In the genomic region with DNA sequence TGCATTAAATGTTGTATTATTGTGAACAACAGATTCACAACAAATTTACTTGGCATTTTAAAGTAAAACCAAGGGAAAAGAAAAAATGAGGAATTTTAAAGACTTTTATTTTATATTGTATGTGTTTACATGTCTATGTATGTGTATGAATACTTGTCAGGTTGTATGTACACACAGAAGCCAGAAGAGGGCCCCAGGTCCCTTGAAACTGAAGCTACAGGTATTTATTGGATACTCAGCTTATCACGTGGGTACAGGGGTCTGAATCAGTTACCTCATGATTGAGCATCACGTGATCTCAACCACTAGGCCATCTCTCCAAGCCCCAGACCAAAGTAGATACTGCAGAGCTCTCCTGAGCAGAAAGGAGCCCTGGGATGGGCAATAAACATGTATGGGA, we compare ENCODE assay signal across 18 mouse cellular contexts.
DNase-seq lines count a peak whose midpoint lies in the region; ATAC-seq and TF ChIP-seq lines count a peak whose summit lies in the region.
"Had no signal": no experiment of that assay in that cellular context is flagged by ENCODE, and none has a peak within 500 bp of the region (broad histone marks: within the 10 kb centered on the region; RNA-seq: fewer than 3 reads in every experiment).

No protein-coding gene starts in this region.

- no peaks in the 10 kb centered on the region for H3K9me3 ChIP-seq in liver, postnatal 0 days (ENCODE audit: low read length)
- no peaks in the 10 kb centered on the region for H3K9me3 ChIP-seq in liver, embryonic 12.5 days (replicated peaks)
- H3K9me3 ChIP-seq: embryonic facial prominence, embryonic 10.5 days; limb, embryonic 12.5 days; liver, embryonic 13.5 days; midbrain, embryonic 10.5 days had no signal

- no peak overlapping the region for H3K27ac ChIP-seq in liver, postnatal 0 days (ENCODE audit: low read depth)
- no peak overlapping the region for H3K27ac ChIP-seq in liver, embryonic 12.5 days
- H3K27ac ChIP-seq: embryonic facial prominence, embryonic 10.5 days; limb, embryonic 12.5 days; liver, embryonic 13.5 days; lung, embryonic 15.5 days; macrophage; midbrain, embryonic 10.5 days had no signal

- peak; percentile 19; the same call in 1 of the 2 replicates for TF ChIP-seq CTCF in liver, postnatal 0 days (IDR thresholded peaks at IDR 0.05; ENCODE audit: low read depth)

- H3K4me1 ChIP-seq in liver, postnatal 0 days (ENCODE audit: insufficient read depth), result no peaks in the 10 kb centered on the region
- H3K4me1 ChIP-seq in liver, embryonic 12.5 days, result no peaks in the 10 kb centered on the region; the same call in 1 of the 2 replicates
- H3K4me1 ChIP-seq: embryonic facial prominence, embryonic 10.5 days; limb, embryonic 12.5 days; liver, embryonic 13.5 days; midbrain, embryonic 10.5 days had no signal

- no peak for TF ChIP-seq EP300 in liver, postnatal 0 days (IDR thresholded peaks at IDR 0.05; ENCODE audit: low read depth)

- H3K36me3 ChIP-seq in liver, postnatal 0 days (replicated peaks; ENCODE audit: insufficient read depth, low read length), result peaks cover 14% of the 10 kb centered on the region; the same call in 1 of the 2 replicates
- H3K36me3 ChIP-seq in liver, embryonic 12.5 days, result no peaks in the 10 kb centered on the region
- H3K36me3 ChIP-seq: liver, embryonic 13.5 days had no signal

- WGBS in liver, postnatal 0 days (ENCODE audit: insufficient replicate concordance), result 81% methylated on average over 2 of the region's 2 CpGs
- 59% methylated on average over 2 of the region's 2 CpGs for WGBS in liver, embryonic 12.5 days (ENCODE audit: insufficient replicate concordance)

- no peak overlapping the region for H3K4me3 ChIP-seq in liver, postnatal 0 days (ENCODE audit: low read depth, low read length)
- no peak overlapping the region for H3K4me3 ChIP-seq in liver, embryonic 12.5 days
- H3K4me3 ChIP-seq: embryonic facial prominence, embryonic 10.5 days; limb, embryonic 12.5 days; liver, embryonic 13.5 days; lung, embryonic 15.5 days; midbrain, embryonic 10.5 days had no signal

- H3K27me3 ChIP-seq in liver, postnatal 0 days (ENCODE audit: insufficient read depth, low read length), result no peaks in the 10 kb centered on the region
- no peaks in the 10 kb centered on the region for H3K27me3 ChIP-seq in liver, embryonic 12.5 days (replicated peaks)
- H3K27me3 ChIP-seq: limb, embryonic 12.5 days; liver, embryonic 13.5 days; lung, embryonic 15.5 days had no signal

- H3K9ac ChIP-seq in liver, postnatal 0 days (replicated peaks), result no peak overlapping the region
- no peak overlapping the region for H3K9ac ChIP-seq in liver, embryonic 12.5 days
- H3K9ac ChIP-seq: limb, embryonic 12.5 days; liver, embryonic 13.5 days; lung, embryonic 15.5 days had no signal

- ATAC-seq in liver, postnatal 0 days, result no peak
- no peak for ATAC-seq in liver, embryonic 12.5 days

- H3K4me2 ChIP-seq in liver, postnatal 0 days (ENCODE audit: low read depth, low read length), result no peak overlapping the region
- H3K4me2 ChIP-seq in liver, embryonic 12.5 days, result no peak overlapping the region
- H3K4me2 ChIP-seq: limb, embryonic 12.5 days; liver, embryonic 13.5 days; lung, embryonic 15.5 days had no signal

- DNase-seq in liver, postnatal 0 days, result no peak
- DNase-seq in ES-CJ7 (ENCODE audit: low read depth, low spot score) (peak; percentile 17), ZHBTc4 (ENCODE audit: low read depth, low spot score) (peak; percentile 47), MN1 (ENCODE audit: low spot score) (no peak)
- no peak for DNase-seq in right cerebral cortex, postnatal 25 days
- no peak for DNase-seq in adrenal gland, adult 18-20 months (ENCODE audit: low spot score in 2 of 2)
- DNase-seq: adrenal gland, adult 8-10 months; cerebellum, adult 8-10 months; gastrocnemius, postnatal 25 days; kidney, adult 8-10 months; liver, embryonic 13.5 days; right cerebral cortex, adult 18-20 months had no signal

Comparison
In these comparisons a context has a peak if more than half of its experiments do, and no peak if none do; other contexts are left out.
1. DNase-seq: peak in ES-CJ7 (single experiment) and ZHBTc4 (single experiment); none in liver, postnatal 0 days (single experiment), right cerebral cortex, postnatal 25 days (single experiment), adrenal gland, adult 18-20 months (0 of 2) and MN1 (single experiment).